Mouse (Mus musculus): ENCODE data around the gene Rin2. TPM values are rescaled to one million over a fixed set of nuclear protein-coding genes. Genes with fewer than 3 reads are reported as not detected.

Rin2 gene
- polyA plus RNA-seq, 1 experiment from 2014 or later = 28.9 TPM

DNA sequence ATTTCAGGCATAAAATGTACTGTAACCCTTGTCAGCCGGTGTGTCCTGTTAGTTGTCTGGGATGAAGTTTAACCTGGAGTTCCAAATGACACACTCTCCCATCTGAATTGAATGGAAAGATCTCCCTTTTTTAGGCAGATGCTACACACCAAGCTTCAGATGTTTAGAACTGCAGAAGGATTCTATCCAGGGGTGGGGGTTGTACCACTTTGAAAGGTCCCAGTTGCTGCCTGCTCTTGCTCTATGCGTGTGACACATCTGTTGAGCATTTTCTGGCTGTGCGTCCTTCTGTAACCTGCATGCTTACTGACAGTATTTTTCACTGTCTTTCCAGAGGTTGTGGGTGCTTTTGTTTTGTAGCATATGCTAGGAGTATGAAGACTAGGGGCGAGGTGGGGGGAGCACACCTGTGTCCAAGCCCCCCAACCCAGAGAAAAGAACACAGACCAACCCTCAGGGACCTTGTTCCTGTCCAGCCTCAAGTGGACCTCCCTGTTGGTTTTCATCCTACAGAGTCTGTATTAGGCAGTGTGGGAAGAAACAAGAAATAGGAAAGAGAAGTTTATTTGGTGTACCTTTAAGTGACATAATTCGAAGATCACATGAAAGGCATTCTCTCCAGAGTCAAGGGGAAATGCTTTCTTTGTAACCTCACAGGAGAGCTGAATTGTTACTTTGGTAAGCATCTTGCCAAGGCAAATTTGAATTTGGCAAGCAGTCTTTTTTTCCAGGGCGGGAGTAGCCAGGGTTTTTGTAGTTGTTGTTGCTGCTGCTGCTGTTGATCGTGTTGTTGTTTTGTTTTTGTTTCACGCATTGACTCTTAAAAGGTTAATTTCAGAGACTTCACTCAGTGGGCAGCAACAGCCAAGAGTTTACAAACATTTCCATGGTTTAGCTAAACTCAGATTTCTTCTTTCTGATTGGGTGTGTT lies 186.4 kb downstream of the Rin2 start:
- Histone ChIP-seq H3K4me2 (peak overlapping the region; percentile 67), H3K9me3 (no peaks in the 10 kb centered on the region), H3K27me3 (no peaks in the 10 kb centered on the region), H3K4me3 (peak overlapping the region; percentile 49), H3K4me1 (peaks cover 50% of the 10 kb centered on the region), H3K27ac (peak overlapping the region; percentile 98), H3K36me3 (peaks cover under 1% of the 10 kb centered on the region; the same call in 1 of the 2 replicates), H3K9ac (peak overlapping the region; percentile 57)
- ATAC-seq (ENCODE audit: borderline replicate concordance, extremely low read depth, low FRiP score, low TSS enrichment) = no peak
- 43% methylated on average over 8 of the region's 8 CpGs for WGBS

DNA sequence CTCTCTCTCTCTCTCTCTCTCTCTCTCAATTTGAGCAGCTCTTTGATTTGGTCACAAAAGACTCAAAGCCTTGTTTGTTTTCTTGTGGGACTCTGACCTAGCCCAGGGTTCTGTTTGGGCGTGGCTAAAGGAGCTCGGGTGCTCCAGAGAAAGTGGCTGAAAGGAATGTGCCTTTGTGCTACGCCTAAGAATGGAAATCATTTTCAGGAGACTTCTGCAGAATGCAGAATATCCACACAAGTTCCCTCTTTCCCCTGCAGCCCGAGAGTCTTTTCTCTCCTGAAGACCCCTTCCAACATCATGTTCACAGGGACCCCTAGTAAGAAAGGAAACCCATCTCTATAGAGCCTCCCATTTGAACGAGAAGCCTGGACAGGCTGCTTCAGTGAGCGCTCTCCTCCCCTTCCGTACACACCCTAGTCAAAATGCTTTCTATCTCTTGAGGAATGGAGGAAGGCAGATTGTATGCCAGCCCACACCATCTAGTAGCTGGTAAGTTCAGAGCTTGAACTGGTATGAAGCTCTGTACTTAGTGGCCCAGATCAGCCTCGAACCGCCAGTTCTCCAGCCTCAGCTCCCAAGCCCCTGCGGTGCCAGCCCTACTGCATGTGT lies 187.3 kb downstream of the Rin2 start:
- Histone ChIP-seq H3K36me3 (peaks cover 9% of the 10 kb centered on the region), H3K9ac (peak overlapping the region; percentile 47), H3K27ac (peak overlapping the region; percentile 98), H3K4me3 (peak overlapping the region; percentile 49), H3K27me3 (no peaks in the 10 kb centered on the region), H3K4me1 (peaks cover 49% of the 10 kb centered on the region), H3K9me3 (no peaks in the 10 kb centered on the region; the same call in 1 of the 2 replicates), H3K4me2 (peak overlapping the region; percentile 67)
- ATAC-seq (ENCODE audit: borderline replicate concordance, extremely low read depth, low FRiP score, low TSS enrichment) = no peak
- 27% methylated on average over 10 of the region's 10 CpGs for WGBS

DNA sequence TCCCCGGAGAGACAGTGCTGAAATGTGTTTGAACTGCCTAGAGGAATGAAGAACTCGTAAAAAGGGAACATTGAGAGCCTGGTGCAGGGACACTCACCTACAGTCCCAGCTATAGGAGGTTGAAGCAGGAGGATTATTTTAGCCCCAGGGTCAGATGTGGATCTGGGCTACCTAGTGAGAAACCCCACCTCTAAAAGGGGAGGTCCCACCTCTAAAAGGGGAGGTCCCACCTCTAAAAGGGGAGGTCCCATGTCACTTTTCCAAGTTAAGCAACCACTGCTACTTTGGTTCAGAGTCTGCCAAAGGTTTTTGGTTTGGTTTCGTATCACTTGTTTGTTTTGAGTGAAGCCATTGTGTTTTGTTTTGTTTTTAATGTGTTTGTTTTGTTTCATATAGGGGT lies 190.3 kb downstream of the Rin2 start:
- Histone ChIP-seq H3K36me3 (peaks cover 16% of the 10 kb centered on the region), H3K9me3 (no peaks in the 10 kb centered on the region; the same call in 1 of the 2 replicates), H3K4me3 (no peak overlapping the region), H3K27ac (no peak overlapping the region), H3K9ac (no peak overlapping the region), H3K4me1 (peaks cover 23% of the 10 kb centered on the region), H3K4me2 (no peak overlapping the region), H3K27me3 (no peaks in the 10 kb centered on the region)
- 80% methylated on average over 3 of the region's 3 CpGs for WGBS
- no peak for ATAC-seq (ENCODE audit: borderline replicate concordance, extremely low read depth, low FRiP score, low TSS enrichment)

DNA sequence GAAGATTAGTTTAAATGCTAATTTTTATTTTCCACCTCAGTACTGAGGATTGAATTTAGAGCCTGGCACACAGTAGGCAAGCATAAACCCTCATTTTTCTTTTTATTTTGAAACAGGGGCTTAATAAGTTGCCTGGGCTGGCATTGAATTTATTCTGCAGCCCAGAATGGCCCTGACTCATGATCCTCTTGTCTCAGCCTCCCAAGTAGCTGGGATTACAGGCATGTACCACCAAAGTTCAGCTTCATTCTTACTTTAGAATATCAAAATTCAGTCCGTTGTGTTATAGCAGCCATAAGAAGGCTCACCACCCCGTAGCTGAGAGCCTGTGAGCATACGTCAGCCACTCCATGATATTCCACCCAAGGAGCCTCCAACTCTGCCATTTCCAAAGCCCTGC lies 191.2 kb downstream of the Rin2 start:
- H3K4me2 ChIP-seq = no peak overlapping the region
- peaks cover 21% of the 10 kb centered on the region for H3K4me1 ChIP-seq
- no peak overlapping the region for H3K4me3 ChIP-seq
- H3K36me3 ChIP-seq = peaks cover 16% of the 10 kb centered on the region
- H3K9me3 ChIP-seq = no peaks in the 10 kb centered on the region; the same call in 1 of the 2 replicates
- ATAC-seq (ENCODE audit: borderline replicate concordance, extremely low read depth, low FRiP score, low TSS enrichment) = no peak
- H3K27ac ChIP-seq = no peak overlapping the region
- H3K9ac ChIP-seq = no peak overlapping the region
- 88% methylated on average over 3 of the region's 3 CpGs for WGBS
- H3K27me3 ChIP-seq = no peaks in the 10 kb centered on the region

DNA sequence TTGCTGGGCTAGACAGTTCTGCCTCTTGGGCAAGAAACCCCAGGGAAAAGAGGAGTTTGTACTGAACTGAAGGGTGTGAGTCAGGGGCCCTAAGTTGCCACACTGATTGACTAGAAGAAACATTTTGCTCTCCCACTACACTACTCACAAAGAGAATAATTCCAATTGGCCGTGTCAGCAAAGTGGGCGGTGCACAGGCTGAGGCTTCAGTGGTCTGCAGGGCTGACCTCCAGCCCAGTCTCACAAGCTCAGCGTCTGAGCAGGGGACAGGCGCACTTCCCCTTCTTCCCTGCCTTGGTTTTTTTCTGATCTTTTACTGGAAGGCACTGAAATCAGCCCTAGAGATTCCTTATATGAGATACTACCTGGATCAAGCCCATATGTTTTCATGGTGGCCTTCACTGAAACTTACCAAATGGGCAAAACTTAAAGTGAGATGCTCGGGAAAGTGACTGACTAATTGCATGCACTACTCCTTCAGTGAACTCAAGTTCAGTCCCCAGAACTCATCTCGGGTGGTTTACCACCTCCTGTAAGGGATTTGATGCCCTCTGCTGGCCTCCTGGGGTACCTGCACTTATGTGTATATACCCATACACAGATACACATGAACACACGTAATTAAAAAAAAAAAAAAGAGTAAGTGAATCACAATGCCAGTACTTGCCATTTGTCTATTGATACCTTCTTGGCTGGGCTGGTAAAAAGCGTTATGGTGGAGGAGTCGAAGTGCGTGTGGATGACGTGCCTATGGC lies 191.9 kb downstream of the Rin2 start:
- H3K9ac ChIP-seq = no peak overlapping the region
- H3K36me3 ChIP-seq = peaks cover 16% of the 10 kb centered on the region
- no peak for ATAC-seq (ENCODE audit: borderline replicate concordance, extremely low read depth, low FRiP score, low TSS enrichment)
- H3K4me2 ChIP-seq = no peak overlapping the region
- H3K4me3 ChIP-seq = no peak overlapping the region
- 93% methylated on average over 11 of the region's 11 CpGs for WGBS
- no peak overlapping the region for H3K27ac ChIP-seq
- H3K4me1 ChIP-seq = peaks cover 15% of the 10 kb centered on the region
- H3K27me3 ChIP-seq = no peaks in the 10 kb centered on the region
- H3K9me3 ChIP-seq = no peaks in the 10 kb centered on the region; the same call in 1 of the 2 replicates

DNA sequence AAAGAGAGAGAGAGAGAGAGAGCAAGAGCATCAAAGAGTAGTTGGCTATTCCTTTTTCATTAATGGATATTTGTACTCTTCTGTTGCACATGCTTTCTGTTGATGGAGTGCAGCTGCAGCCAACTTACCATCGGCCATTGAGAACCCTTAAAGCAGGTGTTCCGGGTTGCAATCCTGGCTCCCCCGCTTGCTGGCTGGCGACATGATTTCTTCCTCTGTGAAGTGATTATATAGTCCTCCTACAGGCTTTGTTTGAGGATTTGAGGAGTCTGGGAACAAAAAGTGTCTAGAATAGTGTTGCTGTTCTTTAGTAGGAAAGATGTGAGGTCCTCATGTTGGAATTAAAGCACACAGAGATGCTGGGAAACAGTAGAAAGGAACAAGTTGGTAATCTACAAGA lies 196.3 kb downstream of the Rin2 start:
- no peaks in the 10 kb centered on the region for H3K4me1 ChIP-seq
- no peak overlapping the region for H3K4me3 ChIP-seq
- no peak for ATAC-seq (ENCODE audit: borderline replicate concordance, extremely low read depth, low FRiP score, low TSS enrichment)
- peaks cover 19% of the 10 kb centered on the region for H3K36me3 ChIP-seq
- no peak overlapping the region for H3K27ac ChIP-seq
- no peaks in the 10 kb centered on the region; the same call in 1 of the 2 replicates for H3K9me3 ChIP-seq
- 78% methylated on average over 4 of the region's 4 CpGs for WGBS
- no peak overlapping the region for H3K4me2 ChIP-seq
- H3K9ac ChIP-seq = no peak overlapping the region
- H3K27me3 ChIP-seq = no peaks in the 10 kb centered on the region

DNA sequence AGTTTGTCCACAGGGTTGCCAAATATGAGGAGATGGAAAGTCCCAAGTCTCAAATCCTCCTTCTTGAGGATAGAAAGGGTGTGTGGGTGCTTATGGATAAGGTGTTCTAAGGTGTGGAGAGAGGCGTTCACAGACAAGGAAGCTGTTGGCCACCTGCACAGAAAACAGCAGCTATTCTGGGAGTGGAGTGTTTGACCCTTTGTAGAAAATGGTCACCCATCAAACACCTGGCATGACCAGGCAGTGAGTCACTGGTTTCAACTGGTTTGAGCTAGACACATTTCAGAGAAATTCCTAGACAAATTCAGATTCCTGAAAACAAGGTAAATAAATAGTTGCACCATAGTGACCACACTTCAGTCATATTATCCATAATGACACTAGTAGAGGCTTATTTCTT lies 197.1 kb downstream of the Rin2 start:
- no peaks in the 10 kb centered on the region; the same call in 1 of the 2 replicates for H3K9me3 ChIP-seq
- no peaks in the 10 kb centered on the region for H3K27me3 ChIP-seq
- no peaks in the 10 kb centered on the region for H3K4me1 ChIP-seq
- WGBS = 61% methylated on average over 1 of the region's 1 CpGs
- no peak overlapping the region for H3K4me2 ChIP-seq
- peaks cover 20% of the 10 kb centered on the region for H3K36me3 ChIP-seq
- no peak for ATAC-seq (ENCODE audit: borderline replicate concordance, extremely low read depth, low FRiP score, low TSS enrichment)
- H3K4me3 ChIP-seq = no peak overlapping the region
- no peak overlapping the region for H3K9ac ChIP-seq
- H3K27ac ChIP-seq = no peak overlapping the region

DNA sequence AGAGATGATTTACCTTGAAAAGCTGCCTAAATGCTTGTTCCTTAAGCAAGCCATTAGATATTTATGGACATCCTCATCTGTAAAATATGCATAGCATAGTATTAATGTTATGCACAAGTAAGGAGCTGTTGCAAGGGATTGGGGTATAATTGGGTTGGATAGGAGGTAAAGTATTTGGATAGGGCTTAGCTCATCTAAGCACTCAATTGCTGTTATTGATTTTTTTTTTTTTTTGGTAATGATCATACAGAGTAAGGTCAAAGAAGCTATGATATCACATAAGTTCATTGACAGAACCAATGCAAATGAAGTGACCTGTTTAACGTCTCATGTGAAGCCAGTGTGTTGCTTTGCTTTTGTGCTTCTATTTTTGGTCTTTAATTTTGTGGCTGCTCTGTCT lies 198.9 kb downstream of the Rin2 start:
- WGBS = 71% methylated on average over 1 of the region's 1 CpGs
- ATAC-seq (ENCODE audit: borderline replicate concordance, extremely low read depth, low FRiP score, low TSS enrichment) = no peak

DNA sequence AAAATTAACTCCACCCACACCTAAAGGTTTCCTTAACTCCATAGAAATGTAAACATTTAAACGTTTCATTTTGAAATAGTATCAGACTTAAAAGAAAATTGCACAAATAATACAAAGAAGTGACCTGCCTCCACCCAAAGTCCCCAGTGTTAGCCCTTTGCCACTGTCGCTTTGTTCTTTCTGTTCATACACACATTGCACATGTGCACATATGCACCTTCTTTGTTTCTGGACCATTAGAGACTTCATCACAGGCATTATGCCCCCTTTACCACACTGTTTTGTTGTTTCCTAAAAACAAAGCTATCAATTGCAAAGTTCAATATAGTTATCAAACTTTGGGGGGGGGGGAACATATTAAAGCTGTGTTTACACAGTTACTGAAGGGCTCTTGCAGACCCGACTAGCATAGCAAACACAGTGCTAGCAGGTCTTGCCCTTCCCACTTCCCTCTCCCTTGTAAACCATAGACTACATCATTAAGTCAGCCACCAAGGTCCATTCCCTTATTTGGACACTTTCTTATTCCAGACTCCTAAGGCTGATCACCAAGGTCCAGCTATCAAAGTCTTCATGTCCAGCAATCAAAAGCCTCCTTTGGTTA lies 200.0 kb downstream of the Rin2 start:
- Histone ChIP-seq H3K9me3 (no peaks in the 10 kb centered on the region), H3K9ac (no peak overlapping the region), H3K4me2 (no peak overlapping the region), H3K36me3 (peaks cover 39% of the 10 kb centered on the region), H3K4me3 (no peak overlapping the region), H3K27ac (no peak overlapping the region), H3K4me1 (no peaks in the 10 kb centered on the region), H3K27me3 (no peaks in the 10 kb centered on the region)
- ATAC-seq (ENCODE audit: borderline replicate concordance, extremely low read depth, low FRiP score, low TSS enrichment) = no peak
- WGBS = 41% methylated on average over 3 of the region's 3 CpGs

More for the DNA sequence above, 198.9 kb downstream of the Rin2 start:
- Histone ChIP-seq H3K4me3 (no peak overlapping the region), H3K9me3 (no peaks in the 10 kb centered on the region), H3K36me3 (peaks cover 30% of the 10 kb centered on the region), H3K27ac (no peak overlapping the region), H3K27me3 (no peaks in the 10 kb centered on the region), H3K4me2 (no peak overlapping the region), H3K4me1 (no peaks in the 10 kb centered on the region), H3K9ac (no peak overlapping the region)

DNA sequence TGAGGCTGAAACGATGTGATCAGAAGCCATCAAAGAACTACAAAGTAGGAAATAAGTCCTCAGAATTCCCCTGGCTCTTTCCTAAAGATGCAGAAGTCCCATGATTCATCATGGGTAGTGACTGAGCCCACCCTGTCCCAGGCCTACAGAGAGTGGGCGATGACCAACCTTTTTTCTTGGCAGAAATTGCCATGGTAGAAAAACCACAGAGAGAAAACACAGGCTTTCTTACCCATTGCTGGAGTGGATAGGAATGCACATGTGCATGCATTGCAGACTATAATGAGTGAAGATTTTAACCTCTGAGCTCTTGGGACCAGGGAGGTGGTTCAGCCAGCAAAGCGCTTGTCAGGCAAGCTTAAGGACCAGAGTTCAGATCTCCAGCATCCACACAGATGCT lies 202.2 kb downstream of the Rin2 start:
- no peak overlapping the region for H3K9ac ChIP-seq
- peaks cover 51% of the 10 kb centered on the region for H3K36me3 ChIP-seq
- H3K4me3 ChIP-seq = no peak overlapping the region
- no peaks in the 10 kb centered on the region for H3K4me1 ChIP-seq
- no peak overlapping the region for H3K4me2 ChIP-seq
- no peak overlapping the region for H3K27ac ChIP-seq
- no peaks in the 10 kb centered on the region for H3K27me3 ChIP-seq
- H3K9me3 ChIP-seq = no peaks in the 10 kb centered on the region
- no peak for ATAC-seq (ENCODE audit: borderline replicate concordance, extremely low read depth, low FRiP score, low TSS enrichment)
- WGBS = 90% methylated on average over 3 of the region's 3 CpGs

DNA sequence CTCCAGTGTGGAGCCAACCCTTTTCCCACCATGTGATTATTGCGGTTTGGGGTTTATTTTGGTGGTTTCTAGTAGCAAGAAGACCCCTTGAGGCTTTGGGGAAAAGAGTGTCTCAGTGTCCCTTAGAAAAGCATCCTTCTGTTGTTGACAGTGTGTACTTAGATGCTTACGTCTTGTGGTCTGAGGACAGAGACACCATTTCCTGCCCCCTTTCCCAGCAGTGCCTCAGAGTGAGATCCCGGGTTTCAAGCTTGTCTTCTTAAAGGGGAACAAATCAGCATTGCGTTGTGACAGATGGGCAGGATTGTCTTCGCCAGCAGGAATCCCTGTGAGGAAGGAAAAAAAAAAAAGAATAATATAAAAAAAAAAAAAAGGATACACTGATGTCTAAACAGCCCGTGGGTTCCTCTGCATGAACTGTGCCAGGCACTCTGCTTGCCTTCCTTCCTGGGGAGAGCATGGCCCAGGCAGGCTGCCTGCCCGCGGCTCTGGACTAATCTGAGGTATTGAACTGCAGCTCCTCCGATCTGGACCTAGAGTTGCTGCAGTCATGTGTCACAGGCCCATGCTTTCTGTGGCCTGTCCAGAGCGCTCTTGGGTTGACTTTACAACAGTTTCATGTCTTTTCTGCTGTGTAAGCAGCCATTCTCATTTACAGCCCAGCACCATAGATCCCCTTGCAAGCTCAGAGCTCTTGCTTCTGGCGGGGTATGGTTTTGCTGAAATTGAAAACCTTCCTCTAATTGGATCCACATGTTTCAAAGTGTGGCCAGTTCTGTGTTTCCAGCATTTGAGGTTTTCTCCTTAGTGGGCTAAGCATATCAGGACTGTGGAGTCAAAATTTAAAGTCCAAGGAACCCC lies 206.1 kb downstream of the Rin2 start:
- Histone ChIP-seq H3K36me3 (peaks cover 64% of the 10 kb centered on the region), H3K27ac (peak overlapping the region; percentile 11)
- 71% methylated on average over 11 of the region's 11 CpGs for WGBS

More for the DNA sequence above, 206.1 kb downstream of the Rin2 start:
- H3K4me1 ChIP-seq = peaks cover 18% of the 10 kb centered on the region
- no peak overlapping the region for H3K9ac ChIP-seq
- H3K27me3 ChIP-seq = no peaks in the 10 kb centered on the region
- H3K4me3 ChIP-seq = no peak overlapping the region
- no peak for ATAC-seq (ENCODE audit: borderline replicate concordance, extremely low read depth, low FRiP score, low TSS enrichment)
- H3K4me2 ChIP-seq = no peak overlapping the region
- no peaks in the 10 kb centered on the region for H3K9me3 ChIP-seq
